Mouse (Mus musculus) G1E (cell line): ENCODE measurements around the gene Cabin1.

Source experiments
- CTCF ChIP-seq: IDR thresholded peaks from 2 replicates; pipeline ENCODE4 v1.5.1; 2012; ENCODE audit warnings: low read depth, low read length, inconsistent platforms, mixed read lengths
- GATA2 ChIP-seq: IDR thresholded peaks from 2 replicates; pipeline ENCODE4 v1.6.1; 2012; ENCODE audit warnings: low read depth, low read length, inconsistent platforms, borderline replicate concordance
- POLR2AphosphoS5 ChIP-seq: IDR thresholded peaks from 2 replicates; pipeline ENCODE4 v1.6.1; 2012; ENCODE audit warnings: low read depth, low read length, inconsistent platforms; ENCODE audit not compliant: insufficient replicate concordance
- TAL1 ChIP-seq: conservative IDR thresholded peaks from 2 replicates; pipeline ENCODE4 v1.6.1; 2012; ENCODE audit warnings: low read depth, low read length, inconsistent platforms, mixed read lengths

DNA sequence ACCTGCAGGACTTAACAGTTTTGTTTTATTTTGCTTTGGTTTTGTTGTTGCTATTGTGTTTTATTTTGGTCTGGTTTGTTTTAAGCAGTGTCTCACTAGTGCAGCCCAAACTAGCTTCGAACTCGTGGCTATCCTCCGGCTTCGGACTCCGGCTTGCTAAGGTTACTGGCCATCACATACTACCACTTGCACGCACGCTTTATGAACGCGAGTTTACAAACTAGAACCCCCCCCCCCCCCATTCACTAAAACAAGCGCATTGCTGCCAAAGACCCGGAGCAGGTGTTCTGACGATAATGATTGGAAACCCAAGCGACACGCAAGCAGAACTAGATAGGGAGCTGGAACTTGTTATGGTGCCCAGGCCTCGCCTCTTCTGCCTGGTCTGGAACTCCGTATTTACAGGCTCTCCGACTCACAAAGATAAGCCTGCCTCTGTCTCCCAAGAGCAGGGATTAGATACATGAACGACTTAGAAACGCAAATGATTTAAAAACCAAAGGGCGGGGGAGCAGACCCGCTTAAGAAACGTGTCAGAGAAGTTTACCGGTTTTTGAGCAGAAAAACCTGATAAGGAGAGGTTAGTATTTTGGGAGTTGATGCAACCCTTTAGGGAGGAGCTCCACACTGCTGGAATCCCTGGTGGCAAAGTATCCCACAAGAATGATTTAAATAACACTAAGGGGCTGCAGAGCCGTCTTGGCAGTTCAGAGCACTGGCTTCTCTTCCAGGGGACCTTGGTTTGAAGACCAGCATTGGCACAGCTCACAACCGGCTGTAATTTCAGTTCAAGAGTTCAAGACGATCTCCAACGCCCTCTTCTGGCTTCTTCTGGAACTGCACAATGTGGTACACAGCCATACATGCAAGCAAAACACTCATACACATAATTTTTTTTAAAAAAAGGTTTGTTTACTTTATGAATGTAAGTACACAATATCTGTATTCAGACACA is 655 bp upstream of the Cabin1 start:
- TF ChIP-seq TAL1, result no peak
- TF ChIP-seq POLR2AphosphoS5, result no peak
- peak; percentile 72 for TF ChIP-seq CTCF
- TF ChIP-seq GATA2, result no peak
